Mouse (Mus musculus) heart, postnatal 0 days (tissue): ENCODE measurements at regions not wholly inside any gene's neighbourhood (a gene's known extent, or its start where the extent isn't known, plus 50 kb on each side); places are given as distances from the start of the nearest gene placed in this dataset.
"Not testable (repeated sequence)": the region's sequence is repeated elsewhere in the genome, so short reads cannot be mapped to it uniquely, and the experiment has no call there.

ENCODE experiments used
- CTCF ChIP-seq: IDR thresholded peaks from 2 replicates; pipeline ENCODE4 v1.5.1; 2016; ENCODE audit warnings: antibody characterized with exemption, control low read depth, low read depth
- EP300 ChIP-seq: IDR thresholded peaks from 2 replicates; pipeline ENCODE4 v1.6.1; 2016; ENCODE audit warnings: antibody characterized with exemption, low read depth

DNA sequence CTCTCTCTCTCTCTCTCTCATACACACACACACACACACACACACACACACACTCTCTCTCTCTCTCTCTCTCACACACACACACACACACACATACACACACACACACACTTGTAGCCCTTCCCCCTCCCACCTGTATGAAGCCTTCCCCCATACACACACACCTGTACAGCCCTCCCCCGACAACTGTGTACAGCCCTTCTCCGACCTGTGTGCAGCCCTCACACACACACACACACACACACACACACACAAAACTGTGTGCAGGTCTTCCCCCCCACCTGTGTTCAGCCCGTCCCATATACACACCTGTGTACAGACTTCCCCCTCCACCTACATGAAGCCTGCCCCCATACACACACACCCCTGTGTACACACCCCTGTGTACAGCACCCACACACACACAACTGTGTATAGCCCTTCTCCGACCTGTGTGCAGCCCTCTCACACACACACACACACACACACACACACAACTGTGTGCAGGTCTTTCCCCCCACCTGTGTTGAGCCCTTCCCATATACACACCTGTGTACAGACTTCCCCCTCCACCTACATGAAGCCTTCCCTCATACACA is 88.0 kb upstream of the Pou3f3 start:
- not testable (repeated sequence) for TF ChIP-seq CTCF, EP300
